Mouse (Mus musculus) spleen, adult 2 months (tissue): Measurements from ENCODE around the gene Tnpo2. TPM values are rescaled to one million over a fixed set of nuclear protein-coding genes. Genes with fewer than 3 reads are reported as not detected.

Experiments used
- DNase-seq, 2 experiments: peaks; one replicate each; pipeline versions ENCODE4 v3.0.0 to v3.0.0-alpha.2; 2012 to 2021; ENCODE audit warnings: low spot score in 2 of 2, low read depth in 1 of 2
- H3K27ac ChIP-seq: fragments of 200-500 bp; 2 replicates; pipeline ENCODE4 v1.5.1; 2012; ENCODE audit warnings: low read length, inconsistent platforms; ENCODE audit not compliant: insufficient read depth
- H3K27me3 ChIP-seq: fragments of 200-500 bp; 2 replicates; pipeline ENCODE4 v1.6.1; 2012; ENCODE audit warnings: mild to moderate bottlenecking, moderate library complexity, low read length, inconsistent platforms; ENCODE audit not compliant: control insufficient read depth, insufficient read depth
- H3K36me3 ChIP-seq: fragments of 200-500 bp; 2 replicates; pipeline ENCODE4 v1.6.1; 2012; ENCODE audit warnings: mild to moderate bottlenecking, low read length, inconsistent platforms; ENCODE audit not compliant: control insufficient read depth, insufficient read depth
- H3K4me1 ChIP-seq: fragments of 200-500 bp; 2 replicates; pipeline ENCODE4 v1.6.1; 2011; ENCODE audit warnings: inconsistent platforms; ENCODE audit not compliant: control insufficient read depth, insufficient read depth, insufficient read length
- H3K4me3 ChIP-seq: fragments of 200-500 bp; 2 replicates; pipeline ENCODE4 v1.5.1; 2011; ENCODE audit warnings: mild to moderate bottlenecking, inconsistent platforms; ENCODE audit not compliant: insufficient read depth, insufficient read length; ENCODE audit errors: extremely low read depth
- CTCF ChIP-seq: fragments of 200-500 bp; IDR thresholded peaks from 2 replicates; pipeline ENCODE4 v1.5.1; 2011; ENCODE audit warnings: mild to moderate bottlenecking, inconsistent platforms; ENCODE audit not compliant: insufficient read depth, insufficient read length, insufficient replicate concordance; ENCODE audit errors: extremely low read depth
- POLR2A ChIP-seq: fragments of 200-500 bp; IDR thresholded peaks from 2 replicates; pipeline ENCODE4 v1.6.1; 2011; ENCODE audit warnings: low read depth, low read length, inconsistent platforms
- WGBS: fragments of 180-500 bp; shearing (Covaris S2); methylation state at CpG from one replicate; pipeline ENCODE4 v1.1.7; 2018; 5-methylcytosine and 5-hydroxymethylcytosine counted together
- polyA plus RNA-seq: library from polyadenylated mRNA; depleted of rRNA; stranded (reverse); fragments of >200 nt; gene quantifications from 2 replicates; pipeline ENCODE4 v1.2.3, GENCODE M21; 2012; rRNA removed

Tnpo2 gene
- polyA plus RNA-seq, 1 experiment = 40.0 TPM

DNA sequence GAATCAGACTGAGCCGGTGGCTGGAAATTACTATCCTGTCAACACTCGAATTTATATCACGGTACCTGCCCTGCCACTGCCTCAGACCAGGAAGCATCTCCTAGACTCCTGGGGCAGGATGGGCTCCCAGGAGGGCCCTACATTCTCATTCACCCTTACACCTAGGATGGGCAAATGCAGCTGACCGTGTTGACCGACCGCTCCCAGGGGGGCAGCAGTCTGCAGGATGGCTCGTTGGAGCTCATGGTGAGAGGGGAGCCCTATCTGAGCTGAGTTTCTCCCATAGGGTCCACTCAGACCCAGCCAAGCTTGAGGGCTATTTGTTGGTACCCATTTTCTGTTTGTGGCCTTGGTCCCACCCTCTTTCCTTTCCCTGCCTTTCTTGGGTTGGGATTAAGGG lies 58.9 kb downstream of the Tnpo2 start:
- 91% methylated on average over 7 of the region's 7 CpGs for WGBS
- peaks cover 57% of the 10 kb centered on the region for H3K36me3 ChIP-seq

DNA sequence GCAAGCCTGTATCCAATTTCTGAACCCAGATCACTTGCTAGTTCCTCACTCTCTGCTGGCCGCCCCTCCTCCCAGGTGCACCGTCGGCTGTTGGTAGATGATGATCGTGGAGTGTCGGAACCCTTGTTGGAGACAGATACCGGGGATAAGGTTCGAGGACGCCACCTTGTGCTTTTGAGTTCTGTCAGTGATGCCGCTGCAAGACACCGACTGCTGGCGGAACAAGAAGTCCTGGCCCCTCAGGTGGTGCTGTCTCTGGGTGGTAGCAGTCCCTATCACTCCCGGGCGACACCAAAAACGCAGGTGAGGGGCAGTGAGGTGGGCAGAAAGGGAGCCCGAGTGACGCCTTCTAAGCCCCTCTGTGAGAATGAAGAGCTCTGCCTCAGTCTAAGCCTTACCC lies 59.5 kb downstream of the Tnpo2 start:
- no peaks in the 10 kb centered on the region for H3K27me3 ChIP-seq
- DNase-seq = no peak
- 97% methylated on average over 16 of the region's 16 CpGs for WGBS
- H3K4me1 ChIP-seq = no peaks in the 10 kb centered on the region
- peaks cover 55% of the 10 kb centered on the region for H3K36me3 ChIP-seq
- H3K4me3 ChIP-seq = no peak overlapping the region
- TF ChIP-seq POLR2A (no peak), CTCF (no peak)
- H3K27ac ChIP-seq = no peak overlapping the region

More for the DNA sequence above, 58.9 kb downstream of the Tnpo2 start:
- Histone ChIP-seq H3K4me1 (no peaks in the 10 kb centered on the region), H3K4me3 (no peak overlapping the region), H3K27me3 (no peaks in the 10 kb centered on the region), H3K27ac (no peak overlapping the region)
- TF ChIP-seq POLR2A (no peak), CTCF (no peak)
- no peak for DNase-seq

DNA sequence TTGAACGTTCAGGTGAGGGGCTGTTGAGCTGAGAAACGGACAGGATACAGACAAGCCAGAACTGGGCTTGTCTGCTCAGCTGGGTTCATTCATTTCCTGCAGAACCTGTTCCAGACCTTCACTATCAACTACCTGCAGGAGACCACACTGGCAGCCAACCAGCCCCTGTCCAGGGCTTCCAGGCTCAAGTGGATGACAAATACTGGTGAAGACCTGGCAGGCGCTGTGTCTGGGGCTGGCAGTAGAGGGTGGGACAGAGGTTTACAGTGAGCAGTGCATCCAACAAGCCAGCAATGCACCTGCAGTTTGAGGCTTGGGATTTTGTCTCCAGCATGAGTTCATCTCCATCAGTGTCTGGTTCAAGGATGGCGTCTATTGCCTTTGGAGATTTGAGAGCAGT lies 60.1 kb downstream of the Tnpo2 start:
- no peak overlapping the region for H3K4me3 ChIP-seq
- 88% methylated on average over 4 of the region's 4 CpGs for WGBS
- no peaks in the 10 kb centered on the region for H3K4me1 ChIP-seq
- peaks cover 50% of the 10 kb centered on the region for H3K36me3 ChIP-seq
- H3K27me3 ChIP-seq = no peaks in the 10 kb centered on the region
- no peak for DNase-seq
- no peak for TF ChIP-seq CTCF
- no peak for TF ChIP-seq POLR2A
- no peak overlapping the region for H3K27ac ChIP-seq

DNA sequence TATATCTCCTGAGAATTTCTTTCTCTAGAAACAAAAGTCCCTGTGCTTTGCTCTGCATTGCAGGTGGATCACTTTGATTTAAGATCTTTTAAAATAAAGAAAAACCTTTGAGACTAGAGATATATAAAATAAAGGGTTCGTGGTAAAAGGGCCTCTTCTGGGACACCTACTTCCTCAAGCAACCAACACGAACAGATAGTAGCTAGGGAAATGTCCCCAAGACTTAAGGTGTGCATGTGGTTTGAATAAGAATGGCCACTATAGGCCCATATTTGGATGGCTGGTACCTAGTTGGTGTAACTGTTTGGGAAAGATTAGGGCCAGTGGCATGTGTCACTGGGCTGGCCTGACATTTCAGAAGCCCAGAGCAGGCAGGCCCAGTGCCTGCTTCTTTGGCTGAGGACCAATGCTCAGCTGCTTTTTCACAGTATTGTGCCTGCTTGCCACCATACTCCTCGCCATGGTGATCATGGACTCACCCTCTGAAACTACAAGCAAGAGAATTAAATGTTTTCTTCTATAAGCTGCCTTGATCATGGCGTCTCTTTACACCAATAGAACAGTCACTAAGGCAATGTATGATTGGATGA lies 63.5 kb downstream of the Tnpo2 start:
- WGBS = 67% methylated on average over 4 of the region's 4 CpGs
- Histone ChIP-seq H3K36me3 (peaks cover 24% of the 10 kb centered on the region), H3K4me1 (no peaks in the 10 kb centered on the region), H3K27ac (no peak overlapping the region), H3K27me3 (no peaks in the 10 kb centered on the region), H3K4me3 (no peak overlapping the region)
- TF ChIP-seq CTCF (no peak), POLR2A (no peak)
- DNase-seq = no peak

Other genes with a start within 250 kb of the Tnpo2 start
- gene Nfix, start 236.6 kb upstream of the Tnpo2 start, polyA plus RNA-seq = 13.7 and 17.1 TPM in 2 replicates
- gene Dand5, start 214.1 kb upstream of the Tnpo2 start, polyA plus RNA-seq = 1.6 and 1.8 TPM in 2 replicates
- 20.3 and 61.4 TPM in 2 replicates for gene Gadd45gip1, start 205.4 kb upstream of the Tnpo2 start, polyA plus RNA-seq
- gene Rad23a, start 196.2 kb upstream of the Tnpo2 start, polyA plus RNA-seq = 125 and 162 TPM in 2 replicates
- 112 and 116 TPM in 2 replicates for gene Calr, start 190.0 kb upstream of the Tnpo2 start, polyA plus RNA-seq
- gene Farsa, start 179.9 kb upstream of the Tnpo2 start, polyA plus RNA-seq = 50.3 and 55.0 TPM in 2 replicates
- 1.8 and 2.0 TPM in 2 replicates for gene Syce2, start 164.8 kb upstream of the Tnpo2 start, polyA plus RNA-seq
- 44.2 and 48.3 TPM in 2 replicates for gene Gcdh, start 143.0 kb upstream of the Tnpo2 start, polyA plus RNA-seq
- 46.5 and 70.0 TPM in 2 replicates for gene Klf1, start 135.0 kb upstream of the Tnpo2 start, polyA plus RNA-seq
- gene Dnase2a, start 128.4 kb upstream of the Tnpo2 start, polyA plus RNA-seq = 43.4 and 44.9 TPM in 2 replicates
- 0.70 and 0.74 TPM in 2 replicates for gene Mast1, start 99.6 kb upstream of the Tnpo2 start, polyA plus RNA-seq
- not detected in 2 replicates for gene Rtbdn, start 89.9 kb upstream of the Tnpo2 start, polyA plus RNA-seq
- not detected in 2 replicates for gene Gm49661, start 67.5 kb upstream of the Tnpo2 start, polyA plus RNA-seq
- 149 and 164 TPM in 2 replicates for gene Prdx2, start 67.3 kb upstream of the Tnpo2 start, polyA plus RNA-seq
- 34.2 and 35.6 TPM in 2 replicates for gene Rnaseh2a, start 67.1 kb upstream of the Tnpo2 start, polyA plus RNA-seq
- gene Junb, start 58.2 kb upstream of the Tnpo2 start, polyA plus RNA-seq = 89.2 and 154 TPM in 2 replicates
- gene Hook2, start 46.3 kb upstream of the Tnpo2 start, polyA plus RNA-seq = 3.6 and 3.9 TPM in 2 replicates
- gene Best2, start 22.4 kb upstream of the Tnpo2 start, polyA plus RNA-seq = not detected in 2 replicates
- gene Asna1, start 11.6 kb upstream of the Tnpo2 start, polyA plus RNA-seq = 71.6 and 72.0 TPM in 2 replicates
- 87.8 and 137 TPM in 2 replicates for gene Trir, start 10.1 kb upstream of the Tnpo2 start, polyA plus RNA-seq
- gene Fbxw9, start 23.1 kb downstream of the Tnpo2 start, polyA plus RNA-seq = 18.8 and 22.5 TPM in 2 replicates
- 0.48 and 1.4 TPM in 2 replicates for gene Gm5741, start 31.1 kb downstream of the Tnpo2 start, polyA plus RNA-seq
- gene Dhps, start 34.8 kb downstream of the Tnpo2 start, polyA plus RNA-seq = 40.6 and 84.9 TPM in 2 replicates
- gene Wdr83os, start 43.8 kb downstream of the Tnpo2 start, polyA plus RNA-seq = 68.5 and 73.6 TPM in 2 replicates
- gene Wdr83, start 44.4 kb downstream of the Tnpo2 start, polyA plus RNA-seq = 20.6 and 26.3 TPM in 2 replicates
- gene Man2b1, start 46.4 kb downstream of the Tnpo2 start, polyA plus RNA-seq = 163 and 165 TPM in 2 replicates
- 0.05 and 0.11 TPM in 2 replicates for gene Zfp791, start 86.2 kb downstream of the Tnpo2 start, polyA plus RNA-seq
- 0.04 TPM in 1 of 2 replicates, not detected in the other for gene Cks1brt, start 115.0 kb downstream of the Tnpo2 start, polyA plus RNA-seq
- gene Olfr371, start 189.1 kb downstream of the Tnpo2 start, polyA plus RNA-seq = not detected in 2 replicates